ENCODE assay signal across 11 mouse cellular contexts in the genomic region with DNA sequence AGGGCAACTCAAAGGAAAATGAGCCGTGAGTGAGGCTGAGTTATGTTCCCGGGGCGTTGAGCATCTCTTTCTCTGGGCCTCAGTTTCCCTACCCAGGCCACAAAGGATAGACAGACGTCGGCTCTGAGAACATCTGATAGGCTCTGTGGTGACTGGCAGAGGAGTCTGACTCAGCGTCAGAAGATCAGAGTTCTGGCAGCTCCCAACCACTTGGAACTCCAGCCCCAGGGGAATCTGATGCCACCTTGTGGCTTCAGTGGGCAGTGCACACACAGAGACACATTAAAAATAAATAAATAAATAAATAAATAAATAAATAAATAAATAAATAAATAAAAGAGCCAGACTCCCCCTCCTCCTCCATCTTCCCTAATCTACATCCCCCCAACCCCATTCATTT. TPM values are rescaled to one million over a fixed set of nuclear protein-coding genes. Genes with fewer than 3 reads are reported as not detected.
DNase-seq lines count a peak whose midpoint lies in the region; ATAC-seq and TF ChIP-seq lines count a peak whose summit lies in the region.
"Had no signal": no experiment of that assay in that cellular context is flagged by ENCODE, and none has a peak within 500 bp of the region (broad histone marks: within the 10 kb centered on the region; RNA-seq: fewer than 3 reads in every experiment).

No protein-coding gene starts in this region.

- 83% methylated on average over 6 of the region's 6 CpGs for WGBS in forebrain, postnatal 0 days
- WGBS in forebrain, embryonic 12.5 days = 87% methylated on average over 6 of the region's 6 CpGs
- WGBS in liver, adult 2 months = 80% methylated on average over 6 of the region's 6 CpGs

- no peak overlapping the region for H3K4me3 ChIP-seq in forebrain, postnatal 0 days (ENCODE audit: low read depth, low read length)
- no peak overlapping the region for H3K4me3 ChIP-seq in forebrain, embryonic 12.5 days (replicated peaks)
- H3K4me3 ChIP-seq in liver, adult 2 months (ENCODE audit: insufficient read depth, low read depth, low read length) = no peak overlapping the region
- H3K4me3 ChIP-seq: forebrain, embryonic 10.5 days had no signal

- H3K4me2 ChIP-seq in forebrain, postnatal 0 days (ENCODE audit: low read depth) = no peak overlapping the region
- no peak overlapping the region for H3K4me2 ChIP-seq in forebrain, embryonic 12.5 days

- H3K9me3 ChIP-seq in forebrain, postnatal 0 days (ENCODE audit: low read length) = no peaks in the 10 kb centered on the region
- no peaks in the 10 kb centered on the region for H3K9me3 ChIP-seq in forebrain, embryonic 12.5 days
- H3K9me3 ChIP-seq: forebrain, embryonic 10.5 days had no signal

- no peak for TF ChIP-seq POLR2A in liver, adult 2 months (IDR thresholded peaks at IDR 0.05; ENCODE audit: extremely low read depth, insufficient read depth, low read length)

- no peaks in the 10 kb centered on the region for H3K79me2 ChIP-seq in liver, adult 2 months (ENCODE audit: control insufficient read depth, insufficient read depth, low read length)

- ATAC-seq in forebrain, postnatal 0 days = no peak
- no peak for ATAC-seq in forebrain, embryonic 12.5 days (ENCODE audit: low FRiP score)

- no peaks in the 10 kb centered on the region for H3K4me1 ChIP-seq in forebrain, postnatal 0 days (ENCODE audit: insufficient read depth)
- H3K4me1 ChIP-seq in forebrain, embryonic 12.5 days = peaks cover 11% of the 10 kb centered on the region
- peaks cover 2% of the 10 kb centered on the region; the same call in 1 of the 2 replicates for H3K4me1 ChIP-seq in liver, adult 2 months (ENCODE audit: control insufficient read depth, insufficient read depth, low read length)

- H3K9ac ChIP-seq in forebrain, postnatal 0 days = no peak overlapping the region
- no peak overlapping the region for H3K9ac ChIP-seq in forebrain, embryonic 12.5 days
- no peak overlapping the region for H3K9ac ChIP-seq in liver, adult 2 months (ENCODE audit: low read depth, low read length)

- H3K27me3 ChIP-seq in forebrain, postnatal 0 days (ENCODE audit: insufficient read depth, low read length) = no peaks in the 10 kb centered on the region
- H3K27me3 ChIP-seq in forebrain, embryonic 12.5 days = no peaks in the 10 kb centered on the region
- no peaks in the 10 kb centered on the region for H3K27me3 ChIP-seq in liver, adult 2 months (ENCODE audit: control insufficient read depth, insufficient read depth, low read length)

- TF ChIP-seq CTCF in forebrain, postnatal 0 days (IDR thresholded peaks at IDR 0.05; ENCODE audit: low read depth) = peak; percentile 16
- peak; percentile 45; the same call in 1 of the 2 replicates for TF ChIP-seq CTCF in liver, adult 2 months (IDR thresholded peaks at IDR 0.05; ENCODE audit: low read depth, low read length)

- no peak for DNase-seq in forebrain, postnatal 0 days
- DNase-seq in liver, adult 2 months (ENCODE audit: extremely low read depth, low read depth, low spot score) = no peak
- DNase-seq in liver = no peak
- peak; percentile 22 for DNase-seq in A20 (ENCODE audit: low read depth, low spot score)
- DNase-seq in NIH3T3 (ENCODE audit: low read depth) = peak; percentile 69
- DNase-seq in T-cell, adult 2 months (ENCODE audit: low spot score) = no peak
- no peak for DNase-seq in frontal cortex, postnatal 10 days (ENCODE audit: low spot score in 2 of 2)
- DNase-seq: kidney, postnatal 10 days; lung, postnatal 36 days had no signal

- no peak overlapping the region for H3K27ac ChIP-seq in forebrain, postnatal 0 days (ENCODE audit: low read depth, low read length)
- no peak overlapping the region for H3K27ac ChIP-seq in forebrain, embryonic 12.5 days
- no peak overlapping the region for H3K27ac ChIP-seq in liver, adult 2 months (replicated peaks; ENCODE audit: insufficient read depth, low read depth, low read length)
- H3K27ac ChIP-seq: forebrain, embryonic 10.5 days had no signal

- H3K36me3 ChIP-seq in forebrain, postnatal 0 days (ENCODE audit: insufficient read depth) = no peaks in the 10 kb centered on the region
- no peaks in the 10 kb centered on the region for H3K36me3 ChIP-seq in forebrain, embryonic 12.5 days (replicated peaks)
- no peaks in the 10 kb centered on the region for H3K36me3 ChIP-seq in liver, adult 2 months (ENCODE audit: control insufficient read depth, insufficient read depth, low read length)
- H3K36me3 ChIP-seq: forebrain, embryonic 10.5 days had no signal

RNA-seq across cellular contexts. Expression of a gene that starts 9.0 kb away (rescaled TPM):
- total RNA-seq in forebrain, postnatal 0 days (2014; rRNA removed) = 3.9 and 5.2 TPM in 2 replicates
- 1.1 and 1.5 TPM in 2 replicates for polyA plus RNA-seq in forebrain, postnatal 0 days (2015; fragmentation: Nextera tagmentation; extraction: Ambion mirVana)
- 3.3 and 3.5 TPM in 2 replicates for polyA plus RNA-seq in forebrain, embryonic 12.5 days (2016; fragmentation: Nextera tagmentation; extraction: Ambion mirVana)
- total RNA-seq in liver, adult 2 months (2014; rRNA removed) = 0.20 and 0.55 TPM in 2 replicates
- polyA plus RNA-seq in liver, adult 2 months (2012; rRNA removed) = 0.37 and 0.50 TPM in 2 replicates

RNA-seq across cellular contexts. Expression of a gene that starts 21.8 kb away (rescaled TPM):
- 66.1 and 68.0 TPM in 2 replicates for total RNA-seq in forebrain, postnatal 0 days (2014; rRNA removed)
- polyA plus RNA-seq in forebrain, postnatal 0 days (2015; fragmentation: Nextera tagmentation; extraction: Ambion mirVana) = 15.5 and 16.2 TPM in 2 replicates
- 10.7 and 14.7 TPM in 2 replicates for polyA plus RNA-seq in forebrain, embryonic 12.5 days (2016; fragmentation: Nextera tagmentation; extraction: Ambion mirVana)
- 4.1 and 7.1 TPM in 2 replicates for total RNA-seq in liver, adult 2 months (2014; rRNA removed)
- 15.2 and 18.6 TPM in 2 replicates for polyA plus RNA-seq in liver, adult 2 months (2012; rRNA removed)

RNA-seq across cellular contexts. Expression of a gene that starts 37.1 kb away (rescaled TPM):
- total RNA-seq in forebrain, postnatal 0 days (2014; rRNA removed) = 30.4 and 34.9 TPM in 2 replicates
- 41.8 and 49.6 TPM in 2 replicates for polyA plus RNA-seq in forebrain, postnatal 0 days (2015; fragmentation: Nextera tagmentation; extraction: Ambion mirVana)
- 24.4 and 24.6 TPM in 2 replicates for polyA plus RNA-seq in forebrain, embryonic 12.5 days (2016; fragmentation: Nextera tagmentation; extraction: Ambion mirVana)
- total RNA-seq in liver, adult 2 months (2014; rRNA removed) = 0.81 and 0.83 TPM in 2 replicates
- 2.5 and 3.0 TPM in 2 replicates for polyA plus RNA-seq in liver, adult 2 months (2012; rRNA removed)

Comparison
In these comparisons a context has a peak if more than half of its experiments do, and no peak if none do; other contexts are left out.
1. DNase-seq: peak in A20 (single experiment) and NIH3T3 (single experiment); none in forebrain, postnatal 0 days (single experiment), liver, adult 2 months (single experiment), liver (single experiment), T-cell, adult 2 months (single experiment) and frontal cortex, postnatal 10 days (0 of 2).